Mouse (Mus musculus) midbrain, postnatal 0 days (tissue): Measurements from ENCODE around the gene Cbwd1. TPM values are rescaled to one million over a fixed set of nuclear protein-coding genes. Genes with fewer than 3 reads are reported as not detected.

Source experiments
- ATAC-seq: fragments of 200-750 bp; cut with Nextera tagmentation; 2 replicates; pipeline ENCODE4 v1.8.0; 2017; ENCODE audit warnings: moderate number of reproducible peaks, mild to moderate bottlenecking, moderate TSS enrichment, moderate library complexity; ENCODE audit not compliant: low FRiP score
- DNase-seq: peaks from one replicate; pipeline ENCODE4 v3.0.0-alpha.2; 2015; ENCODE audit warnings: low spot score
- H3K27ac ChIP-seq: fragments of 300-500 bp; sonication (generic); 2 replicates; pipeline ENCODE4 v1.5.1; 2014; ENCODE audit warnings: low read depth, mild to moderate bottlenecking, low read length, mixed read lengths
- H3K27me3 ChIP-seq: fragments of 300-500 bp; sonication (generic); 2 replicates; pipeline ENCODE4 v1.6.1; 2014; ENCODE audit warnings: low read length, control low read depth, mixed read lengths; ENCODE audit not compliant: insufficient read depth
- H3K36me3 ChIP-seq: fragments of 300-500 bp; sonication (generic); 2 replicates; pipeline ENCODE4 v1.6.1; 2014; ENCODE audit warnings: low read length, control low read depth, mixed read lengths; ENCODE audit not compliant: insufficient read depth
- H3K4me1 ChIP-seq: fragments of 300-500 bp; sonication (generic); 2 replicates; pipeline ENCODE4 v1.6.1; 2014; ENCODE audit warnings: mild to moderate bottlenecking, control low read depth, antibody characterized with exemption, low read length, mixed read lengths; ENCODE audit not compliant: insufficient read depth
- H3K4me2 ChIP-seq: fragments of 300-500 bp; sonication (generic); 2 replicates; pipeline ENCODE4 v1.6.1; 2014; ENCODE audit warnings: low read depth, mild to moderate bottlenecking, low read length, mixed read lengths; ENCODE audit not compliant: poor library complexity, severe bottlenecking
- H3K4me3 ChIP-seq: fragments of 300-500 bp; sonication (generic); 2 replicates; pipeline ENCODE4 v1.5.1; 2014; ENCODE audit warnings: low read depth, mild to moderate bottlenecking, low read length, moderate library complexity
- H3K9ac ChIP-seq: fragments of 300-500 bp; sonication (generic); replicated peaks from 2 replicates; pipeline ENCODE4 v1.6.1; 2014; ENCODE audit warnings: mild to moderate bottlenecking, low read length, moderate library complexity, mixed read lengths; ENCODE audit not compliant: poor library complexity, severe bottlenecking
- H3K9me3 ChIP-seq: fragments of 300-500 bp; sonication (generic); 2 replicates; pipeline ENCODE4 v1.6.1; 2016; ENCODE audit warnings: low read length, control low read depth
- CTCF ChIP-seq: IDR thresholded peaks from 2 replicates; pipeline ENCODE4 v1.5.1; 2016; ENCODE audit warnings: antibody characterized with exemption, mild to moderate bottlenecking
- WGBS: fragments of 180-500 bp; shearing (Covaris S2); extraction: QIAGEN DNeasy Blood & Tissue Kit; methylation state at CpG from one replicate; pipeline ENCODE4 v1.1.7; 2014; 5-methylcytosine and 5-hydroxymethylcytosine counted together
- polyA plus RNA-seq: library from polyadenylated mRNA; unstranded; fragments of >200 nt; fragmentation: Nextera tagmentation; extraction: Ambion mirVana; gene quantifications from 2 replicates; pipeline ENCODE4 v1.2.1, GENCODE M21; 2015
- total RNA-seq: library from RNA; depleted of rRNA; stranded (reverse); fragments of >200 nt; gene quantifications from 2 replicates; pipeline ENCODE4 v1.2.3, GENCODE M21; 2014

Gene Cbwd1
- total and polyA plus RNA-seq, 2 experiments from 2014 or later = 6.8 to 11.7 TPM

DNA sequence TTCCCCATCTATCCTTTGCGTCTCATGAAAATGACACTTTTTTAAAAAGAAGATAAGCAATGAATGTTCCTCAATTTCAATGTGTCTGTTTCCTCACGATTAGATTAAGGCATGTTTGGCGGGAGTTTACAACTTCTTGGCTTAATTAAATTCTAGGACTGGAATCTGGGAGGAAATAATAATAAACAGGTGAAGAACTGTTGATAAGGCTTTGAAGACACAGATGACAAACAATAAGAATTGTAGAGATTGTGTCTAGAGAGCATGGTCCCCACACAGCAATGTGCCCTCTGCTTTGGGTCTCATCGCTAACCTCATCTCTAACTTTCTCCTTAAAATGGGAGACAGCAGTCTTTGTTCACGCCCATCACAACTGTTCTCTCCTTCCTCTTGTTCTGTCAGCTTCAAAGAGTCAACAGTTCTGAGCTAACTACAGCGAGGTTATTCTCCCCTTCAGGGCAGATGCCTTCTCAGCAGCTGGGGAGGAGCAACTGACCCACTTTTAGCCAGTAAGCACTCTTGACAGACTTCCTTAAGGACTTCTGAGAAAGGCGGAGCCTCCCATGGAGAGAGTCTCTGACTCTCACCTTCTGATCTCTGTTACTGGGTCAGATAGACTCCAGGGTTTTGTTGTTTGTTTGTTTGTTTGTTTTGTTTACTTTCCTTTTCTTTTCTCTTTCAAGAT, 28.9 kb upstream of the Cbwd1 start:
- ATAC-seq (no peak), DNase-seq (no peak)
- Histone ChIP-seq H3K4me1 (no peaks in the 10 kb centered on the region), H3K9ac (no peak overlapping the region), H3K36me3 (no peaks in the 10 kb centered on the region), H3K9me3 (no peaks in the 10 kb centered on the region), H3K4me2 (no peak overlapping the region), H3K4me3 (no peak overlapping the region), H3K27me3 (no peaks in the 10 kb centered on the region), H3K27ac (no peak overlapping the region)
- 80% methylated on average over 7 of the region's 7 CpGs for WGBS
- no peak for TF ChIP-seq CTCF

GRCm38 (mm10) chr19:24988831-24989230, 27.4 kb upstream of the Cbwd1 start:
- H3K36me3 ChIP-seq = no peaks in the 10 kb centered on the region
- H3K27me3 ChIP-seq = no peaks in the 10 kb centered on the region
- WGBS = 81% methylated on average over 5 of the region's 5 CpGs
- H3K9ac ChIP-seq = no peak overlapping the region
- no peaks in the 10 kb centered on the region for H3K9me3 ChIP-seq
- no peaks in the 10 kb centered on the region for H3K4me1 ChIP-seq
- no peak overlapping the region for H3K4me2 ChIP-seq
- H3K4me3 ChIP-seq = no peak overlapping the region
- TF ChIP-seq CTCF = no peak
- no peak overlapping the region for H3K27ac ChIP-seq
- ATAC-seq (no peak), DNase-seq (no peak)

DNA sequence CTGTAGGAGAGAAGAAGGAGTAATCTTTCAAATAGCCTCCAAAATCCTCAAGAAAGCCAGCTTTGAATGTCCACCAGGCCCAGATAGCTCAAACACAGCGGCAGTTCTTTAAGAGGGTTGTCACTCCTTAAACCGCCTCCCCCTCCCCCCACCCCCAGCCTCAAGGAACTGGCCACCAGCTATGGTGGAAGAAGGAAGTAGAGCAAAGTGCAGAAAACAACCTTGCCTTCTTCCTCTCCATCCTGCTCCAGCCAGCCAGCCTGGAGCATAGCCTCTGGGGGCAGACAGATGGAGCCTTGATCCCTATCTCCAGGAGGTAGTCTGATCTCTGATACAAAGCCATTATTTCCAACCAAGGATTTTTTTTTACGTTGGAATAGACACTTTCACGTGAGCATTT, 25.9 kb upstream of the Cbwd1 start:
- 73% methylated on average over 4 of the region's 4 CpGs for WGBS
- no peak for DNase-seq
- Histone ChIP-seq H3K4me1 (no peaks in the 10 kb centered on the region), H3K27ac (no peak overlapping the region), H3K4me2 (no peak overlapping the region), H3K27me3 (no peaks in the 10 kb centered on the region), H3K4me3 (no peak overlapping the region), H3K9ac (no peak overlapping the region), H3K36me3 (no peaks in the 10 kb centered on the region), H3K9me3 (no peaks in the 10 kb centered on the region)
- ATAC-seq = no peak
- no peak for TF ChIP-seq CTCF

- Histone ChIP-seq H3K4me1 (no peaks in the 10 kb centered on the region), H3K4me3 (no peak overlapping the region), H3K9ac (no peak overlapping the region), H3K36me3 (no peaks in the 10 kb centered on the region), H3K27ac (no peak overlapping the region), H3K9me3 (no peaks in the 10 kb centered on the region), H3K27me3 (no peaks in the 10 kb centered on the region), H3K4me2 (no peak overlapping the region)
- no peak for DNase-seq
- no peak for ATAC-seq
- 90% methylated on average over 2 of the region's 2 CpGs for WGBS
- TF ChIP-seq CTCF = no peak
These were observed 23.6 kb upstream of the Cbwd1 start for GRCm38 (mm10) chr19:24985045-24985444.

- Histone ChIP-seq H3K36me3 (no peaks in the 10 kb centered on the region), H3K9me3 (no peaks in the 10 kb centered on the region), H3K4me2 (no peak overlapping the region), H3K9ac (no peak overlapping the region), H3K27ac (no peak overlapping the region), H3K4me1 (no peaks in the 10 kb centered on the region), H3K4me3 (no peak overlapping the region), H3K27me3 (no peaks in the 10 kb centered on the region)
- ATAC-seq = no peak
- WGBS = 74% methylated on average over 7 of the region's 7 CpGs
- TF ChIP-seq CTCF = no peak
- DNase-seq = no peak
These were observed 22.6 kb upstream of the Cbwd1 start for GRCm38 (mm10) chr19:24983857-24984498.

- WGBS = 81% methylated on average over 4 of the region's 4 CpGs
- no peak for TF ChIP-seq CTCF
- no peaks in the 10 kb centered on the region for H3K9me3 ChIP-seq
- DNase-seq (no peak), ATAC-seq (no peak)
- no peaks in the 10 kb centered on the region for H3K27me3 ChIP-seq
- no peak overlapping the region for H3K9ac ChIP-seq
- H3K27ac ChIP-seq = no peak overlapping the region
- H3K4me1 ChIP-seq = no peaks in the 10 kb centered on the region
- H3K4me3 ChIP-seq = no peak overlapping the region
- H3K36me3 ChIP-seq = no peaks in the 10 kb centered on the region
- H3K4me2 ChIP-seq = no peak overlapping the region
These were observed 21.6 kb upstream of the Cbwd1 start for GRCm38 (mm10) chr19:24983050-24983449.
